Mouse (Mus musculus) G1E (cell line): ENCODE data around the gene Cxcr3.

Experiments used
- CTCF ChIP-seq: IDR thresholded peaks from 2 replicates; pipeline ENCODE4 v1.5.1; 2012; ENCODE audit warnings: low read depth, low read length, inconsistent platforms, mixed read lengths
- GATA1 ChIP-seq: IDR thresholded peaks from 2 replicates; pipeline ENCODE4 v1.6.1; 2012; ENCODE audit warnings: borderline replicate concordance, low read length, inconsistent platforms, mixed read lengths
- GATA2 ChIP-seq: IDR thresholded peaks from 2 replicates; pipeline ENCODE4 v1.6.1; 2012; ENCODE audit warnings: low read depth, low read length, inconsistent platforms, borderline replicate concordance
- POLR2AphosphoS5 ChIP-seq: IDR thresholded peaks from 2 replicates; pipeline ENCODE4 v1.6.1; 2012; ENCODE audit warnings: low read depth, low read length, inconsistent platforms; ENCODE audit not compliant: insufficient replicate concordance
- TAL1 ChIP-seq: conservative IDR thresholded peaks from 2 replicates; pipeline ENCODE4 v1.6.1; 2012; ENCODE audit warnings: low read depth, low read length, inconsistent platforms, mixed read lengths

DNA sequence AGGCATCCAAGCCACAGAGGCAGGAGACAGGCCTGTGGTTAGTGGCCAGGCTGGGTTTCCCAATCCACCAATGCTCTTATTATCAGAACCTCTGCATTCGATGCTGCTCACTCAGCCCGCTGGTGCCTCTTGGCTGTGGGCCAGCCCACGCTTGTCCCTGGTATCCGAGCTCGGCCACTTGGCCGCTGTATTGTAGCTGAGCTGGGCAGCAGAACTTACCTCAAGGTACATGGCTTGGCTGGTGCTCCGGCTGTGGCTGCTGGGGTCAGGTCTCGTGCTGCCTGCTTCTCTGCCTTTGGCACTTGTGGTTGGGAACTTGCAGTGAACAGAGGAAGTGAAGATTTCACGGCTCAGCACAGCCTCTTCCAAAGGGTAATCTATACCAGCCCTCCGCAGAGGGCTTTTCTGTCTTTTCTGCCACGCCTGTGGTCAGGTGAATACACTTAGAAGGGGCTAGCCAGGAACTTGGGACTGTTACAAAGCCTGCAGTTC is at the start of gene Cxcr3:
- TF ChIP-seq CTCF (no peak), GATA1 (no peak), TAL1 (no peak), POLR2AphosphoS5 (no peak), GATA2 (no peak)
